Mouse (Mus musculus) ES-E14 (cell line): Measurements from ENCODE around the gene Cenpm.

Experiments used
- CHD2 ChIP-seq: IDR thresholded peaks from 2 replicates; pipeline ENCODE4 v1.6.1; 2014; ENCODE audit warnings: mild to moderate bottlenecking, low read depth, low read length, inconsistent platforms
- HCFC1 ChIP-seq: IDR thresholded peaks from 2 replicates; pipeline ENCODE4 v1.6.1; 2012; ENCODE audit warnings: low read length, inconsistent platforms, borderline replicate concordance; ENCODE audit not compliant: insufficient read depth
- MAFK ChIP-seq: IDR thresholded peaks from 2 replicates; pipeline ENCODE4 v1.6.1; 2014; ENCODE audit warnings: mild to moderate bottlenecking, low read depth, low read length, inconsistent platforms; ENCODE audit not compliant: insufficient read depth
- ZC3H11A ChIP-seq: IDR thresholded peaks from 2 replicates; pipeline ENCODE4 v1.6.1; 2012; ENCODE audit warnings: low read depth, mild to moderate bottlenecking, inconsistent platforms, low read length, borderline replicate concordance
- ZNF384 ChIP-seq: IDR thresholded peaks from 2 replicates; pipeline ENCODE4 v1.6.1; 2012; ENCODE audit warnings: low read depth, low read length, inconsistent platforms

DNA sequence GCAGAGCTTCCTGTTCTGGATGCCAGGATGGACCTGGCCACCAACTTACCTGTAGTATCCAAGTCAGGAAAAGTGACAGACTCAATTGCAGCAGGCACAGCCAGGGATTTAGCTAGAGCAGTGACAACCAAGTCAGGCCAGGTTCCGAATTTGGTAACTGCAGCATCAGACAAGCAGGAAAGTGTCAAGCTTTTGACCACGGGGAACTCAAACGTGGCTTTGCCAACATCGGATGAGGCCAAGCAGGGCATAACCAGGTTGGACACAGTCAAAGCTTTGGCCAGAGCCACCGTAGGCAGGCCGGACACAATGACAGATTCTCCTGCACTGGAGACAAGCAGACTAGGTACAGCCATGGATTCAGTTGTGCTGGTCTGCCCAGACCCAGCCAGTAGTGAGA lies 27.7 kb upstream of the Cenpm start:
- TF ChIP-seq HCFC1 (no peak), CHD2 (no peak), ZC3H11A (no peak), MAFK (no peak), ZNF384 (no peak)
